Mouse (Mus musculus): Measurements from ENCODE around the gene Mblac2. TPM values are rescaled to one million over a fixed set of nuclear protein-coding genes. Genes with fewer than 3 reads are reported as not detected.

Mblac2 gene
- total RNA-seq, 2 experiments from 2014 or later, result 1.1 TPM

DNA sequence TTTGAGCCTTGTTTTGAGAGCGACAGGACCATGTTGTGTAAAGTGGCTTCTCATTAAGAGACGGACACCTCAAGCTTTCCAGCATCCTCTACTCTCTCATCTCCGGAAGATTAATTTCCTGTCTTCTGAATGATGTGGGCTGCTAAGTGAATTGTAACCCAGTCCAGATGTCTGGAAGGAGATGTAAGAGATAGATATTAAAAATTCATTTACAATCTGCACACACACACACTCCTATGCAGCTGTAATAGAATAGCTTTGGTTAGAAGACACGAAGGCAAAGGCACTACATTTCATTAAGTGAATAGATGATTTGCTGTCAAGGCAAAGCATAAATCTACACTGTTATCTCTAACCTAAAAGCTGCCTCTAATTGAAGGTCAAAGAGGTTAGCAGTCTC, 18.0 kb downstream of the Mblac2 start:
- intact Hi-C loops (cut with DNase I; ENCODE audit: low total_unique reads), result no loop called here
- no peak for DNase-seq

DNA sequence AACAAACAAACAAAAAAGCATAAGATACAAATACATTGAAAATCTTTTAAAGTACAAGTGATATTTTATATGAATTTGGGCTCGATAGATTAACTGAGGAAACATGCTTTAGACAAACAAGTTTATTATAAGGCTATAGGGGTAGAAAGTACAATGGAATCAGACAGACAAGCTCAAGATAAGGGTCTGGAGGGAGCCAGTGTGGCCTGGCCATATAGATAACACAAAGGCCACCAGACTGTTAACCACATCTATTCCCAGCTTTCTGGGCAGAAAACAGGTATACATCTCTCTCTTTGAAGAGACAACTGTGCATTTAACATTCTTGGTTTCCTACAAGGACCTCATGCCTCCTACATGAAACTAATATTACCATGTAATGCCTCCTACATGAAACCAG, 19.2 kb downstream of the Mblac2 start:
- intact Hi-C loops (cut with DNase I; ENCODE audit: low total_unique reads), result no loop called here
- DNase-seq, result no peak

DNA sequence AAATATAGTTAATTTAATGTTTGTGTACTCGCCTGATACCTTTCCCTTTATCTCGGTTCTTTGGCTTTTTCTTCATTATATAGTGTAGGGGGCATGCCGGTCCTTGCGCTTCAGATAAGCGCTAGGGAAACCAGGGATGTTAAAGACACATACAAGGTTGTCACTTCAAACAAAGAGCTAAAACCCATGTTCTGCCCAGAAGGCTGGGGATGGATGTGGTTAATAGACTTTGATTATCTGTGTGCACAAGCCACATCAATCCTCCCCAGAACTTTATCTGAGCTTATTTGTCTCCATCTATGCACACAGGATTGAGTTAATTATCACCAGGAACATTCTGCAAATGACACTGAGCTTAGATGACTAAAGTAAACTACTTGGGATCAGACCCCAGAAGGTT, 25.5 kb downstream of the Mblac2 start:
- intact Hi-C loops (cut with DNase I; ENCODE audit: low total_unique reads), result no loop called here
- DNase-seq, result no peak

DNA sequence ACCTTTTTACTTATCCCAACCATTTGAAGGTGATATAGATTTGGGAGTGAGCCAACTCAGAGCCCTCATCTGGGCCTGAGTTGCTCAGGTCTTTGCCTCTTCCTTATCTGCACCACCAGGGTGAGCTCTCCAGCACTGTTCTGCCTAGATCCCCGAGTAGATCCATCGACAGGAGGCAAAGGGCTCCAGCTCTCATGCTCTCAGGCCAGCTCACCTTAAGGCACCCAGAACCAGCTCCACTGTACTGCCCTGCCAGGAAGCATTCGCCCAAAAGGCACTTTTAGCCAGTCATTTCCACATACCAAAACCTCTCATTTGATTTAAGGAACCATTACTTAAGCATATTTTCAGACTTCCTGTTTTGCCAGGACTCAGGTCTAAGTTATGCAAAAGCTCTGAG, 29.8 kb downstream of the Mblac2 start:
- no peak for DNase-seq
- intact Hi-C loops (cut with DNase I; ENCODE audit: low total_unique reads), result no loop called here

GRCm38 (mm10) chr13:81743391-81744091, 32.4 kb downstream of the Mblac2 start:
- DNase-seq, result no peak
- intact Hi-C loops (cut with DNase I; ENCODE audit: low total_unique reads), result no loop called here

GRCm38 (mm10) chr13:81744092-81744396, 32.9 kb downstream of the Mblac2 start:
- intact Hi-C loops (cut with DNase I; ENCODE audit: low total_unique reads), result no loop called here
- DNase-seq, result no peak

- intact Hi-C loops (cut with DNase I; ENCODE audit: low total_unique reads), result loop anchor here (5.0 kb wide), 1 partner anchor 313 kb away; no protein-coding TSS in a partner anchor
- no peak for DNase-seq
Observed at GRCm38 (mm10) chr13:81754878-81755277, 43.7 kb downstream of the Mblac2 start.

DNA sequence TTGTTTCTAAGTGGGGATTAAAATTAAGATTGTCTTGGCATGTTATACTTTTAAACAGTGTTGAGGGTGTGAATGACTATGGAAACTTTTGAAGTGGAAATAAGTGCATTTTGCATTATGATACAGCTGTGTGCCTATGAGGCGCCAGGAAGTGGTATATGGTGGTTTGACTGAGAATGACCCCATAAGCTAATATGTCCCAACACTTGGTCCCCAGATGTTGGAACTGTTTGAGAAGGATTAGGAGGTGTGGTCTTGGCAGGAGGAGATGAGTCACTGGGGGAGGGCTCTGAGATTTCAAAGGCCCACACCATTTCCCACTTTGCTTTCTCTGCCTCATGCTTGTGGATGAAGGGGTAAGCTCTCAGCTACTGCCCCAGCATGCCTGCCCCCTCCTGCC, 44.2 kb downstream of the Mblac2 start:
- DNase-seq, result no peak
- intact Hi-C loops (cut with DNase I; ENCODE audit: low total_unique reads), result loop anchor here (5.0 kb wide), 1 partner anchor 313 kb away; no protein-coding TSS in a partner anchor

- intact Hi-C loops (cut with DNase I; ENCODE audit: low total_unique reads), result loop anchor here (5.0 kb wide), 1 partner anchor 315 kb away; no protein-coding TSS in a partner anchor
- DNase-seq, result no peak
Observed at GRCm38 (mm10) chr13:81757058-81757660, 46.0 kb downstream of the Mblac2 start.

DNA sequence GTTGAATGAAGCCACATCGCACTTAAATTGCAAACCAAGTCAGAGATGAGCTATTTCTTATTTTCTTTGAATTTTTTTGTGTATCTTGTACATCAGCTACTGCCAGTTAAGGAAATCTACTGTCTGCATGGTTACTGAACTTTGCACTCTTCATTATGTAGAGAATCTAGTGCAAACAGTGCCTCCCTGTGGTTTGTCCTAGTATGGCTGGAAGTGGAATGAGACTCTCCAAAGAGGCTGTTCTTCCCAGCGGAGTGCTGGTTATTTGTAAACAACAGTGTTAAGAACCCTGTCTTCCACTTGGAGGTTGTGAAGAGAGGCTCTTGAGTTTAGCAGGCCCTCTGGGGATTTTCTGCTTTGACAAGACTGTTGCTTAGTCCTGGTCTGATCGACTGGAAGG, 49.2 kb downstream of the Mblac2 start:
- no peak for DNase-seq

DNA sequence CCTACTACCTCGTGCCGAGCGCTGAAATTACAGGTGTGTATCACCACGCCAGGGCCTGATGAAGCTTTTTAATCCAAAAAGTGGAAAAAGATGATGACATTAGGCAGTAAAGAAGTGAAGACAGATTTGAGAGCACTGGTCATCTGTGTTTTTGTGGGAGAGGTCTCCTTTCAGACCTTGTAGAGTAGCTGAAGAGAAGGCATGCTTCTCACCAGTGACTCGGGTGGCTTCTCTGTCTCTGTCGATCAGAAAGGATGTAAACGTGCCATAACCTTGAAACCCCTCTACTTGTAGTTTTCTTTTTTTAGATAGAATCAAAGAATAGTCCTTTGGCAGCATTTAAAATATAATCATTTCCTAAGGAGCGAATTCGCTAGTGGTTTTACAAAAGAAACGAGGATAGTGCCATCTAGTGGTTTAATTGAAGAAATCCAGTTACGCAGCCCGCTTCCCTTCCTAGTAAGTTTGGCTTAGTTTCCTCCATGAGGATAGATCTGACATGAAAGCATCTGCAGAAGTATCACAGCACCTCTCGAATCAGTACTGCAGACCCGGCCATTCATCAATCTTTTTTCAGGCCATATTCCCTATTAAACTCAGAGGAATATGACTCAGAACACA, 50.5 kb downstream of the Mblac2 start:
- intact Hi-C loops (cut with DNase I; ENCODE audit: low total_unique reads), result loop anchor here (10.0 kb wide), 1 partner anchor 117 kb away; no protein-coding TSS in a partner anchor
- no peak for DNase-seq

More for the DNA sequence above, 49.2 kb downstream of the Mblac2 start:
- intact Hi-C loops (cut with DNase I; ENCODE audit: low total_unique reads), result loop anchor here (10.0 kb wide), 1 partner anchor 116 kb away; no protein-coding TSS in a partner anchor

DNA sequence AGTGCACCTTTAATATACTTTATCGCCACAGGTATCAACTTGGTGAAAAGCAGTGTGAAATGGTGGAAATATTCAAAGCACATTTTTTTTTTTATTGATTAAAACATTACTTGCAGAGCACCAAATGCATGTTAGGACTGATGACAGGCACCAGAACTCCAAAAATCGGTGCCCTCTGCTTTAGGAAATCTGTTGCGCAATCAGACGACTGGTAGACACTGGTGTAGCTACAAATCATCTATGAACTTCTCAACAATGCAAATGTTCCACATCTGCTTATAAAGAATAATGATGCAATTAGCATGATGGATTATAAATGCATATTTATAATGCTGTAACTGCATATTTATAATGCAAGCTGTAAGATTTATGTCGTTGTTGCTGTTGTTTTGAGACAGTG, 53.0 kb downstream of the Mblac2 start:
- no peak for DNase-seq
- intact Hi-C loops (cut with DNase I; ENCODE audit: low total_unique reads), result loop anchor here (10.0 kb wide), 1 partner anchor 119 kb away; no protein-coding TSS in a partner anchor

DNA sequence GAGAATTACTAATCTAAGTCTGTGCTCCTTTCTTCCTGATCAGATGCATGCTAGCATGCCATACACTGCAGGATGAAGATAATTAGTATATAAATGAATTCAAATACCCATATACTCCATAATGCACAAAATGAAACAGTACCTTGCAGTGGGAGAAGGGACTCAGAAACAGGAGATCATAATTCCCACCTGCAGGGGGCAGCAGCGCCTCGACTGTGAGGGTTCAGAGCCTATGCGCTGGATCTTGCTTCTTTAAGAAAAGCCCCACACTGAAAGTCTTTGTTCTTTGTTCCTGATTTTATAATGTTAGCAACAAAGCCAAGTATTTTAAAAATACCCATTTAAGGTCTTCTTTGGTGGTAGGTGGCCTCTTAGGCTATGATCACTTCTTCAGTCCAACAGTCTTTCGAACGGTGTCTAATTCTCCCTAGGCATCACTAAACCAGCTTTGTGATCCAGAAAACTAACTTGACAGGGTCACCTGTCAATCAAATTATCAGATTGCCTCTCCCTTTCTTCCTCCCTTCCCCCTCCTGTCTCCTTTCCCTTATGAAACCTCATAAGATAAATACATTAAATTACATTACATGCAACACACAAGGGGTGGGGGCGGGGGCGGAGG, 56.0 kb downstream of the Mblac2 start:
- DNase-seq, result peak; percentile 45
- intact Hi-C loops (cut with DNase I; ENCODE audit: low total_unique reads), result loop anchor here (10.0 kb wide), 1 partner anchor 122 kb away; no protein-coding TSS in a partner anchor

- intact Hi-C loops (cut with DNase I; ENCODE audit: low total_unique reads), result no loop called here
- DNase-seq, result no peak
Observed at GRCm38 (mm10) chr13:81776217-81776616, 65.1 kb downstream of the Mblac2 start.

DNA sequence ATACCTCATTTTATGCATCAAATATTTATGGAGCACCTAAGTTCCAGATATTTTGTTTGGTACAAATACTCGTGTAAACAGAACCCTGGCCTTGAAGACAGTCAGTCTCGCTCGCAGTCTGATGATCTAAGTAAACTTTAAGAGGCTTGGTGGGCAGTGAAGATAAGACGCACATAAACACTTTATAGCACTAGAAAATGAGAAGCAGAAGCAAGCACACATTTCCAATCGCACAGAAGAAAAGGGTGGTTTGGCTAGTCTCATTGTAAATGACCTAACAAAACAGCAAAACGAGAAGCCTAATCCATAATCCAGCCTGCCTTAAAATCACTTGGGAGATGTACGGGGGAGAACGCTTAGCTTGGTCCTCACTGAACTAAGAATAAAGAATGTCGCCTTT, 71.3 kb downstream of the Mblac2 start:
- no peak for DNase-seq
- intact Hi-C loops (cut with DNase I; ENCODE audit: low total_unique reads), result no loop called here

DNA sequence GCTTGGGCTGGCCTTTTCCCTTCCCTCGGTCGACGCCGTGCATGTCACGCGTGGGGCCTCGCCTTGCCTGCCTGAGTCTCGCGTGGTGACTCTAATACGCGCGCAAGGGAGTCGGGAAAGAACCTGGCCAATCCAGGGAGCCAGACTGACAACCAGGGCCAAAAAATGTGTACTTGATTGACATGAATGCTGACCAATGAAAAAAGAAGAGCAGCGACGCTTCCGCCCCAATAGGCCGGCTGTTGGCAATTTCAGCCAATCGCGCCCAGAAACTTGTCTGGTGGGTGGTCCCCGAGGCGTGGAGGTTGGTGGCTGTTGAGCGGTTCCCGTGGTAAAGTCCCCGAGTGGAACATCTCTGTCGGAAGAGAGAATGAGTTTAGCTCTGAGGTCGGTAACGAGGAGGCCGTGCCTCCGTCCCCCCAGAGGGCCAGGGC, 71.8 kb downstream of the Mblac2 start, which contains the start of gene Cetn3:
Cetn3 (plus strand) TSS at position 107 of the 434 bp plus-strand sequence.
- intact Hi-C loops (cut with DNase I; ENCODE audit: low total_unique reads), result no loop called here
- DNase-seq, result peak; percentile 90

DNA sequence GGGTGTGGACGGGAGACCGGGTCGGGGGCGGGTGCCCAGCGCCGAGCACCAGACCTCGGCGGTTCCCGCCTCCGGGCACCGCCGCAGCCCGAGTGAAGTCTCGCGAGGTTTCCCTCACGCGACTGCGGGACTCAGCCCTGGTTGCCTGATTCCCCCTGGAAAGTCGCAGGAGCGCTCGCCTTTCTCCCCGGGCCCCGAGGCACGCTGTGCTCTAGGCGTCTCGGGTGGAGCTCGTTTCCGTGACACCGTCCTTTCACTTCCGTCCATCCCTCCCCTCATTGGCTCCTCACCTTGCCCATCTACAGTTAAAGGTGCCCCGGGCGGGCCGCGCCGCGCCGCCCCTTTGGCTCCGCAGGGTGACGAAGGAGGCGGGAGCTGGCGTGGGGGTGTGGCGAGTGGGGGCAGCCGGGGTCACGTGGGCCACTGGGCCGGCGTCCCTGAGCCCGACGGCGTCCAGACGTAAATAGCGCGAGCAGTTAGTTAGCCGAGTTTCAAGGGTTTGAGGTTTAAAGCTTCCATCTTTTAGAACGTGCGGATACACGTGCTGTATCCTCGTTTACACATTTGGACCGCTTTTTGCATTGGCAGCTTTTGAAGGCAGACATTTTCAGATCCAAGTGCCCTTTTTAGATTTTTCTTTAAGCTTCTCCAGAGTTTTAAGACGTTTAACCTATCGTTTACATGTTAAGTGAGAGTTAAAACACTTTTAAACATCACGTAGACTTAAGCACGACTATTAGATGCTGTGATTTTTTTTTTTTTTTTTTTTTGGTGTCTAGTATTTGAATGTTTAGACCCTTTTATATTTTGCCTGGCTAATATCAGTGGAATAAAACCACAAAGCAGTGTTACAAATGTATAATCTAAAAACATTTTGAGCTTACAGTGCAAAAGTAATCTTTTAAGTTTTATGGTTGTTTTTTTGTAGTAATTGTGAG, 72.5 kb downstream of the Mblac2 start:
- intact Hi-C loops (cut with DNase I; ENCODE audit: low total_unique reads), result no loop called here
- DNase-seq, result peak; percentile 98

GRCm38 (mm10) chr13:81785766-81786480, 74.8 kb downstream of the Mblac2 start:
- intact Hi-C loops (cut with DNase I; ENCODE audit: low total_unique reads), result no loop called here
- no peak for DNase-seq

Measured in gastrocnemius, postnatal 14 days (tissue).